Mouse (Mus musculus) spleen, postnatal 14 days (tissue): Measurements from ENCODE around the gene Pou3f4.
"Not testable (repeated sequence)": the region's sequence is repeated elsewhere in the genome, so short reads cannot be mapped to it uniquely, and the experiment has no call there.

Experiments
- DNase-seq, 2 experiments: peaks; one replicate each; pipeline ENCODE4 v3.0.0; 2021 to 2022; ENCODE audit warnings: low spot score in 2 of 2

Pou3f4 gene

GRCm38 (mm10) chrX:110814151-110814571 lies at the start of gene Pou3f4:
Gene Pou3f4, plus strand, starts transcription at chrX:110814280.
- no peak for DNase-seq

- no peak for DNase-seq
These were observed 48.1 kb upstream of the Pou3f4 start for GRCm38 (mm10) chrX:110765939-110766338.

- DNase-seq, result not testable (repeated sequence)
These were observed 39.3 kb upstream of the Pou3f4 start for GRCm38 (mm10) chrX:110774807-110775206.

GRCm38 (mm10) chrX:110802502-110802901 lies 11.6 kb upstream of the Pou3f4 start:
- DNase-seq, result no peak

- DNase-seq, result no peak
These were observed 4.0 kb upstream of the Pou3f4 start for GRCm38 (mm10) chrX:110810001-110810578.

GRCm38 (mm10) chrX:110810753-110811506 lies 3.1 kb upstream of the Pou3f4 start:
- no peak for DNase-seq

GRCm38 (mm10) chrX:110812071-110812470 lies 2.0 kb upstream of the Pou3f4 start:
- no peak for DNase-seq

GRCm38 (mm10) chrX:110813401-110813800 lies 679 bp upstream of the Pou3f4 start:
- DNase-seq, result no peak

- DNase-seq, result no peak
These were observed 790 bp downstream of the Pou3f4 start for GRCm38 (mm10) chrX:110814592-110815548.

- no peak for DNase-seq
These were observed 1.5 kb downstream of the Pou3f4 start for GRCm38 (mm10) chrX:110815549-110815930.

GRCm38 (mm10) chrX:110816609-110817008 lies 2.5 kb downstream of the Pou3f4 start:
- DNase-seq, result no peak

GRCm38 (mm10) chrX:110817211-110817610 lies 3.1 kb downstream of the Pou3f4 start:
- no peak for DNase-seq

GRCm38 (mm10) chrX:110837450-110837849 lies 23.4 kb downstream of the Pou3f4 start:
- DNase-seq, result no peak

GRCm38 (mm10) chrX:110851300-110851699 lies 37.2 kb downstream of the Pou3f4 start:
- DNase-seq, result no peak
